Mouse (Mus musculus) ES-Bruce4 (cell line): Measurements from ENCODE around the gene Prdm16.
A peak's percentile ranks its signal among the peaks of the same experiment; 100 is the strongest.

Experiments used
- CTCF ChIP-seq: IDR thresholded peaks from one replicate; pipeline ENCODE4 v1.8.1; 2011; ENCODE audit warnings: low read depth, low read length
- EP300 ChIP-seq: IDR thresholded peaks from 2 replicates; pipeline ENCODE4 v1.6.1; 2011; ENCODE audit warnings: low read depth, low read length; ENCODE audit not compliant: insufficient read depth
- POLR2A ChIP-seq: IDR thresholded peaks from one replicate; pipeline ENCODE4 v1.8.1; 2011; ENCODE audit warnings: low read length; ENCODE audit not compliant: insufficient read depth

DNA sequence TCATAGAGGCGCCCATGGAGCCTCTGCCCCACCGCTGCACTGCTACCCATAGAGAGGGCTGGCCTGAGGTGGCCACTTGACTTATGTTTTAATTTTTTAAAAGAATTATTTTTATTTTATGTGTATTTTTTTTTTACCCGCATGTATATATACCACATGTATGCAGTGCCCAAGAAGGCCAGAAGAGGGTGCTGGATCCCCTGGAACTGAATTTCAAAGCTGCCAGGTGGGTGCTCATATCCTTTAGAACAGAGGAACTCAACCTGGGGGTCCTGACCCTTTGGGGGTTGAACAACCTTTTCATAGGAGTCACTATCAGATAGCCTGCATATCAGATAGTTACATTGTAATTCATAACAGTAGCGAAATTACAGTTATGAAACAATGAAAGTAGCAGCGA is 281.3 kb downstream of the Prdm16 start:
- TF ChIP-seq CTCF (peak; percentile 24), POLR2A (no peak), EP300 (no peak)
